Mouse (Mus musculus): Measurements from ENCODE around the gene Phf21b. TPM values are rescaled to one million over a fixed set of nuclear protein-coding genes. Genes with fewer than 3 reads are reported as not detected.

The Phf21b gene
- total and polyA plus RNA-seq, 2 experiments from 2014 or later, result 0.04 to 0.05 TPM

DNA sequence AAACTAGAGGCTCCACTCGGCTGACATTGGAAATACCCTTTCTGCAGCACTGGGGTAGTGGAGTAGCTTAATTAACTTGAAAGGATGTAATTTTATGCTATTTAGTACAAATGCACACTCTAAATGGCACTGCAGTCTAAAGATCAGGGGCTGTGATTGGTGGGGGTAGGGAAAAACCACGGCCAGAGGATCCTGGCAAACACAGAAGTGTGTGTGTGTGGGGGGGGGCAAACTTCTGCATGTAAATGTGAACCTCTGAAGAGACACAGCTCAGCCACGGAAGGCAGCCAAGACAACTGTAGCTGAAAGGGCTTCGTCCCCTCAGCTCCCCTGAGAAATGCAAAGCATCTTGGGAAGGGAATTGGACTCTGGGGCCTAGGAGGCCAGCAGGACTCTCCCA lies 40.7 kb downstream of the Phf21b start:
- Histone ChIP-seq H3K9ac (replicated peaks; ENCODE audit: low read depth, low read length) (no peak overlapping the region), H3K9me3 (replicated peaks; ENCODE audit: control insufficient read depth, low read length) (no peaks in the 10 kb centered on the region), H3K27me3 (ENCODE audit: control insufficient read depth, insufficient read depth, low read length) (no peaks in the 10 kb centered on the region), H3K4me2 (ENCODE audit: low read depth, low read length) (no peak overlapping the region), H3K4me1 (ENCODE audit: control insufficient read depth, insufficient read depth) (no peaks in the 10 kb centered on the region), H3K36me3 (replicated peaks; ENCODE audit: control insufficient read depth, insufficient read depth, low read length) (no peaks in the 10 kb centered on the region), H3K4me3 (ENCODE audit: low read depth, low read length) (no peak overlapping the region), H3K27ac (ENCODE audit: low read depth) (no peak overlapping the region)
- no peak for TF ChIP-seq EP300 (IDR thresholded peaks at IDR 0.05; ENCODE audit: low read depth)
- no peak for TF ChIP-seq CTCF (IDR thresholded peaks at IDR 0.05; ENCODE audit: low read depth)
- no peak for DNase-seq (ENCODE audit: low spot score)
- ATAC-seq (ENCODE audit: insufficient read depth, low read depth), result no peak
- 44% methylated on average over 4 of the region's 4 CpGs for WGBS

DNA sequence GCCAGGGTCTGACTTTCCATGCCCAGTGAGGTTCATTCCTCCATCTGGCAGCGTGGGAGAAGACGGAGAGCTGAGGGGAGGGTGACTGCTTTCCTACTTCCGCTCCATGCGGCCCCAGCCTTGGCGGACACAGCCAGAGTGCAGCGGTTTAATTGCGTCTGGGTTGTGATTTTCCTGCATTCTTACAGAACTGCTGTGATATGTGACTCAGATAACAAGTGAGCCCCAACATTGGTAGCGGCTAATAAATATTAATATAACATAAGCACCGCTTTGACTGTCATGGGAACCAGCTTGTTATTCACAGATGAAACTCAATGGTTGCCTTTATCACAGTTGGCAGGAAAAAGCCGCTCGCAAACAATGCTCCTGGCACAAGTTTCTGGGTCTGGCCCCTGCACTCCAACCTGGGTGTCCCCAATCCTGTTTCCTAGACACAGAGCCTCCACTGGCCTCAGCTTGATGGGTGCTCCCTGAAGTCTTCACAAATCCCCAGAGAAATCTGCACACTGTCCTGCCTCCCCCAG lies 43.0 kb downstream of the Phf21b start:
- no peak overlapping the region for H3K9ac ChIP-seq (replicated peaks; ENCODE audit: low read depth, low read length)
- H3K36me3 ChIP-seq (replicated peaks; ENCODE audit: control insufficient read depth, insufficient read depth, low read length), result no peaks in the 10 kb centered on the region
- no peaks in the 10 kb centered on the region for H3K4me1 ChIP-seq (ENCODE audit: control insufficient read depth, insufficient read depth)
- TF ChIP-seq EP300 (IDR thresholded peaks at IDR 0.05; ENCODE audit: low read depth) (no peak), CTCF (IDR thresholded peaks at IDR 0.05; ENCODE audit: low read depth) (no peak)
- no peak overlapping the region for H3K4me2 ChIP-seq (ENCODE audit: low read depth, low read length)
- 81% methylated on average over 11 of the region's 11 CpGs for WGBS
- DNase-seq (ENCODE audit: low spot score), result no peak
- ATAC-seq (ENCODE audit: insufficient read depth, low read depth), result no peak
- H3K9me3 ChIP-seq (replicated peaks; ENCODE audit: control insufficient read depth, low read length), result no peaks in the 10 kb centered on the region
- no peak overlapping the region for H3K27ac ChIP-seq (ENCODE audit: low read depth)
- no peaks in the 10 kb centered on the region for H3K27me3 ChIP-seq (ENCODE audit: control insufficient read depth, insufficient read depth, low read length)
- no peak overlapping the region for H3K4me3 ChIP-seq (ENCODE audit: low read depth, low read length)

DNA sequence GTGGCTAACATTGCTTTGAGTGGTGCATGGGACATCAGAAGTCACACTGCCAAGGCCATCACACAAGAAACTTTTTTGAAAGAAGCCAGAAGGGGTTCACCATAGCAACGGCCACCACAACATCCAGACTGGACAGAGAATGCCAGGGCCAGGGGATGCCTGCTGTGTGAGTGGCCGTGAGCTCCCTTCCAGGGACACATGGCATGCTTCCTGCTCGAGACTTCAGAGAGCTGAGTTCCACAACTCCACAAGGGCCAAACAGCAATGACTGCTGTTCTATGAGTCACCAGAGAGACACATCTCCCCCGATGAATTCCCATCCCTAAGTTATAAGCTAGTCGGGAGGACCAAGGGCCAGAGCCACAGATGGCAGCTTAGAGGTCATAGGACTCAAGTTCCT lies 44.7 kb downstream of the Phf21b start:
- no peak overlapping the region for H3K27ac ChIP-seq (ENCODE audit: low read depth)
- DNase-seq (ENCODE audit: low spot score) (no peak), ATAC-seq (ENCODE audit: insufficient read depth, low read depth) (no peak)
- H3K36me3 ChIP-seq (replicated peaks; ENCODE audit: control insufficient read depth, insufficient read depth, low read length), result no peaks in the 10 kb centered on the region
- no peaks in the 10 kb centered on the region for H3K4me1 ChIP-seq (ENCODE audit: control insufficient read depth, insufficient read depth)
- H3K4me3 ChIP-seq (ENCODE audit: low read depth, low read length), result no peak overlapping the region
- TF ChIP-seq EP300 (IDR thresholded peaks at IDR 0.05; ENCODE audit: low read depth) (no peak), CTCF (IDR thresholded peaks at IDR 0.05; ENCODE audit: low read depth) (no peak)
- no peaks in the 10 kb centered on the region for H3K27me3 ChIP-seq (ENCODE audit: control insufficient read depth, insufficient read depth, low read length)
- H3K9me3 ChIP-seq (replicated peaks; ENCODE audit: control insufficient read depth, low read length), result no peaks in the 10 kb centered on the region
- H3K4me2 ChIP-seq (ENCODE audit: low read depth, low read length), result no peak overlapping the region
- H3K9ac ChIP-seq (replicated peaks; ENCODE audit: low read depth, low read length), result no peak overlapping the region
- WGBS, result 57% methylated on average over 5 of the region's 5 CpGs

DNA sequence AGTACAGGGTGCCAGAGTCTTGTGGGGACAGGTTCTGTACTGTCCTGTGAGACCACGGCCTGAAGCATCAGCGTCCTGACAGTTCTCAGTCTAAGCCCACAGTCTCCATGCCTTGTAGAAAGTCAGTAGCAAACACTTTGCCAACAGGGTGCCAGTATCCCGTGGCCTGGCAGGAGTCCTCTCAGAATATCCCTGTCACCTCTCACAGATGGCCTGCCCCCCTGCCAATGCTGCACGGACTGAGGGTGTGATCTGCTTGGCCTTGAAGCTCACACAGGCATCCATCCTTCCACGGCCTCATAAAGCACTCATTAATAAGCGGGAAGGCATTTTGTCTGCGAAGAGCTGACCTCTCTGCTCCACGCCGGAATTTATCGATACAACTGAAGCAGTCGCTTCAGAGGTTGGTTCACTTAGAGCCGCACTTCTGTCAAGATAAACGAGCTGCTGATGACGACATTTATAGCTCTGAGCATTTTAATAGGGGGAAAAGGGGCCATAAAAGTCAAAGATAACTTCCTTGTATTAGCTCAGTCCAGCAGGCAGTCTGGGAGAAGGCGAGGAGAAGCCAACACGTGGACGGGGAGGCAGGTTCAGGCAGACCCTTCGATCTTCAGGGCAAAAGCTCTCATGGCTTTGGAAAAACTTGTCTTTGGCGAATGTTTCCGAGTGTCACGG lies 46.4 kb downstream of the Phf21b start:
- Histone ChIP-seq H3K27ac (ENCODE audit: low read depth) (no peak overlapping the region), H3K4me3 (ENCODE audit: low read depth, low read length) (no peak overlapping the region), H3K4me2 (ENCODE audit: low read depth, low read length) (no peak overlapping the region), H3K36me3 (replicated peaks; ENCODE audit: control insufficient read depth, insufficient read depth, low read length) (no peaks in the 10 kb centered on the region), H3K9me3 (replicated peaks; ENCODE audit: control insufficient read depth, low read length) (no peaks in the 10 kb centered on the region), H3K9ac (replicated peaks; ENCODE audit: low read depth, low read length) (no peak overlapping the region), H3K27me3 (ENCODE audit: control insufficient read depth, insufficient read depth, low read length) (no peaks in the 10 kb centered on the region), H3K4me1 (ENCODE audit: control insufficient read depth, insufficient read depth) (no peaks in the 10 kb centered on the region)
- ATAC-seq (ENCODE audit: insufficient read depth, low read depth), result no peak
- DNase-seq (ENCODE audit: low spot score), result no peak
- WGBS, result 61% methylated on average over 21 of the region's 21 CpGs
- TF ChIP-seq EP300 (IDR thresholded peaks at IDR 0.05; ENCODE audit: low read depth) (no peak), CTCF (IDR thresholded peaks at IDR 0.05; ENCODE audit: low read depth) (no peak)

DNA sequence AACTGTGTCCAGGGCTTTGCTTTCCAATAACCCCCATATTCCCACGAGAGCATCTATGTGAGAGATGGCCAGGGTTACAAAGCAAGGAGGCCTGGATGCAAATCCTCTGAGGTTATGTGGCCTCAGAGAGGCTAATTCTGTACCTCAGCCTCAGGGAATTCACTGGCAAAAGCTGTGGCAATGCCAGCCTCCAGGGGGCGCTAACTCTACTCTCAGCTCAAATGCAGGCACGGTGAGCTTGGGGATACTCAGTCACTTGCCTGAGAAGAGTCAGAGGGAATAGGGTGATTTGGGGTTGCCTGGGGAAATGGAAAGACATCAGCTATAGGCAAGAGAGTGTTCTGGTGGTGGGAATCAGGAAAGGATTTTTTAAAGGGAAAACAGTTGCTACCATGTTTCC lies 52.2 kb downstream of the Phf21b start:
- no peak overlapping the region for H3K4me2 ChIP-seq (ENCODE audit: low read depth, low read length)
- no peak overlapping the region for H3K4me3 ChIP-seq (ENCODE audit: low read depth, low read length)
- no peaks in the 10 kb centered on the region for H3K36me3 ChIP-seq (replicated peaks; ENCODE audit: control insufficient read depth, insufficient read depth, low read length)
- DNase-seq (ENCODE audit: low spot score) (peak; percentile 5), ATAC-seq (ENCODE audit: insufficient read depth, low read depth) (no peak)
- TF ChIP-seq EP300 (IDR thresholded peaks at IDR 0.05; ENCODE audit: low read depth) (no peak), CTCF (IDR thresholded peaks at IDR 0.05; ENCODE audit: low read depth) (peak; percentile 62)
- WGBS, result 45% methylated on average over 3 of the region's 3 CpGs
- H3K27me3 ChIP-seq (ENCODE audit: control insufficient read depth, insufficient read depth, low read length), result no peaks in the 10 kb centered on the region
- no peak overlapping the region for H3K27ac ChIP-seq (ENCODE audit: low read depth)
- H3K4me1 ChIP-seq (ENCODE audit: control insufficient read depth, insufficient read depth), result no peaks in the 10 kb centered on the region
- H3K9me3 ChIP-seq (replicated peaks; ENCODE audit: control insufficient read depth, low read length), result no peaks in the 10 kb centered on the region
- no peak overlapping the region for H3K9ac ChIP-seq (replicated peaks; ENCODE audit: low read depth, low read length)

DNA sequence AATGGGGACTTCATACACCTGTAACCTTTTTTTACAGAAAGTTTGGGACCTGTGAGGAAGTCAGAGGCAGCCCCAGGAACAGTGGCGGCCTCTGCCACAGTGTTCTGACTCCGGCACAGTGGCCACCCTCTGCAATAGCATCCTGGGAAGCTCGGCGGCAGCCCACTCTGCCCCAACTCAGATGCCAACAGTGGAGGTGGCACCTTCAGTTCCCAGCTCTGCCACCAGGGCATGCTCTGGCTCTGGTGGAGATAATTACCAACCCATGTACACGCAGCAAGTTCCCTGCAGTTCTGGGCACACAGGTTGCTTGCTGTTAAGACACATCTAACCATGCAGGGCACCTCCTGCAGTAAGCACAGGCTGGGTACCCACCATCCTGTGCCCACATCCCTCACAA lies 55.7 kb downstream of the Phf21b start:
- Histone ChIP-seq H3K36me3 (replicated peaks; ENCODE audit: control insufficient read depth, insufficient read depth, low read length) (no peaks in the 10 kb centered on the region), H3K4me2 (ENCODE audit: low read depth, low read length) (no peak overlapping the region), H3K4me1 (ENCODE audit: control insufficient read depth, insufficient read depth) (no peaks in the 10 kb centered on the region), H3K27me3 (ENCODE audit: control insufficient read depth, insufficient read depth, low read length) (no peaks in the 10 kb centered on the region), H3K9me3 (replicated peaks; ENCODE audit: control insufficient read depth, low read length) (no peaks in the 10 kb centered on the region), H3K9ac (replicated peaks; ENCODE audit: low read depth, low read length) (no peak overlapping the region), H3K27ac (ENCODE audit: low read depth) (no peak overlapping the region), H3K4me3 (ENCODE audit: low read depth, low read length) (no peak overlapping the region)
- TF ChIP-seq EP300 (IDR thresholded peaks at IDR 0.05; ENCODE audit: low read depth), result no peak
- peak; percentile 43 for TF ChIP-seq CTCF (IDR thresholded peaks at IDR 0.05; ENCODE audit: low read depth)
- WGBS, result 74% methylated on average over 5 of the region's 5 CpGs
- DNase-seq (ENCODE audit: low spot score) (no peak), ATAC-seq (ENCODE audit: insufficient read depth, low read depth) (no peak)

All from heart, postnatal 0 days (tissue).